Mouse (Mus musculus): Measurements from ENCODE around the gene Ufd1.

Ufd1 gene

GRCm38 (mm10) chr16:18811468-18812384 is at the start of gene Ufd1, which contains the start of gene Cdc45:
Gene Ufd1, plus strand, starts transcription at chr16:18811779.
Gene Cdc45, minus strand, starts transcription at chr16:18811987.
- DNase-seq (ENCODE audit: low read depth, low spot score) = peak; percentile 86

- no peak for DNase-seq (ENCODE audit: low read depth, low spot score)
Measured at GRCm38 (mm10) chr16:18762960-18763359, 48.6 kb upstream of the Ufd1 start.

GRCm38 (mm10) chr16:18766390-18766789 is 45.2 kb upstream of the Ufd1 start:
- DNase-seq (ENCODE audit: low read depth, low spot score) = no peak

- DNase-seq (ENCODE audit: low read depth, low spot score) = no peak
Measured at GRCm38 (mm10) chr16:18769501-18769900, 42.1 kb upstream of the Ufd1 start.

- DNase-seq (ENCODE audit: low read depth, low spot score) = no peak
Measured at GRCm38 (mm10) chr16:18773936-18774335, 37.6 kb upstream of the Ufd1 start.

GRCm38 (mm10) chr16:18775621-18776555 is 35.7 kb upstream of the Ufd1 start:
- DNase-seq (ENCODE audit: low read depth, low spot score) = no peak

GRCm38 (mm10) chr16:18776556-18777100 is 35.0 kb upstream of the Ufd1 start, which contains the start of gene Cldn5:
Gene Cldn5, plus strand, starts transcription at chr16:18776847.
- DNase-seq (ENCODE audit: low read depth, low spot score) = peak; percentile 74

GRCm38 (mm10) chr16:18777101-18778080 is 34.2 kb upstream of the Ufd1 start:
- DNase-seq (ENCODE audit: low read depth, low spot score) = peak; percentile 43

GRCm38 (mm10) chr16:18778461-18778860 is 33.1 kb upstream of the Ufd1 start:
- DNase-seq (ENCODE audit: low read depth, low spot score) = no peak

- DNase-seq (ENCODE audit: low read depth, low spot score) = no peak
Measured at GRCm38 (mm10) chr16:18781810-18782209, 29.8 kb upstream of the Ufd1 start.

- DNase-seq (ENCODE audit: low read depth, low spot score) = no peak
Measured at GRCm38 (mm10) chr16:18785025-18785424, 26.6 kb upstream of the Ufd1 start.

GRCm38 (mm10) chr16:18785485-18785884 is 26.1 kb upstream of the Ufd1 start:
- no peak for DNase-seq (ENCODE audit: low read depth, low spot score)

GRCm38 (mm10) chr16:18786652-18787051 is 24.9 kb upstream of the Ufd1 start:
- DNase-seq (ENCODE audit: low read depth, low spot score) = no peak

GRCm38 (mm10) chr16:18788627-18789406 is 22.8 kb upstream of the Ufd1 start:
- DNase-seq (ENCODE audit: low read depth, low spot score) = no peak

- DNase-seq (ENCODE audit: low read depth, low spot score) = no peak
Measured at GRCm38 (mm10) chr16:18795223-18795899, 16.2 kb upstream of the Ufd1 start.

- DNase-seq (ENCODE audit: low read depth, low spot score) = no peak
Measured at GRCm38 (mm10) chr16:18796645-18797044, 14.9 kb upstream of the Ufd1 start.

- no peak for DNase-seq (ENCODE audit: low read depth, low spot score)
Measured at GRCm38 (mm10) chr16:18798151-18798550, 13.4 kb upstream of the Ufd1 start.

- no peak for DNase-seq (ENCODE audit: low read depth, low spot score)
Measured at GRCm38 (mm10) chr16:18798841-18799240, 12.7 kb upstream of the Ufd1 start.

- no peak for DNase-seq (ENCODE audit: low read depth, low spot score)
Measured at GRCm38 (mm10) chr16:18805746-18806145, 5.8 kb upstream of the Ufd1 start.

All from WW6 (cell line).